Mouse (Mus musculus) ES-Bruce4 (cell line): Measurements from ENCODE around the gene Zfp280c.

Experiments used
- CTCF ChIP-seq: IDR thresholded peaks from one replicate; pipeline ENCODE4 v1.8.1; 2011; ENCODE audit warnings: low read depth, low read length
- EP300 ChIP-seq: IDR thresholded peaks from 2 replicates; pipeline ENCODE4 v1.6.1; 2011; ENCODE audit warnings: low read depth, low read length; ENCODE audit not compliant: insufficient read depth
- POLR2A ChIP-seq: IDR thresholded peaks from one replicate; pipeline ENCODE4 v1.8.1; 2011; ENCODE audit warnings: low read length; ENCODE audit not compliant: insufficient read depth

- TF ChIP-seq CTCF: no peak
- no peak for TF ChIP-seq POLR2A
- no peak for TF ChIP-seq EP300
These were observed 28.7 kb upstream of the Zfp280c start for GRCm38 (mm10) chrX:48623049-48623378.
